Mouse (Mus musculus): Measurements from ENCODE around the gene Zfp462. TPM values are rescaled to one million over a fixed set of nuclear protein-coding genes. Genes with fewer than 3 reads are reported as not detected.
"Not testable (repeated sequence)": the region's sequence is repeated elsewhere in the genome, so short reads cannot be mapped to it uniquely, and the experiment has no call there.

Gene Zfp462
- total RNA-seq (2021): 10 to 100 TPM; 20.9 to 27.4 TPM
- long read RNA-seq, experiment 1, partial matches to known transcripts: 0 of 4 reads
- long read RNA-seq, experiment 1, other reads (novel, unspliced or antisense): 4 of 4 reads
- long read RNA-seq, experiment 2, partial matches to known transcripts: 0 of 3 reads
- long read RNA-seq, experiment 2, other reads (novel, unspliced or antisense): 3 of 3 reads

DNA sequence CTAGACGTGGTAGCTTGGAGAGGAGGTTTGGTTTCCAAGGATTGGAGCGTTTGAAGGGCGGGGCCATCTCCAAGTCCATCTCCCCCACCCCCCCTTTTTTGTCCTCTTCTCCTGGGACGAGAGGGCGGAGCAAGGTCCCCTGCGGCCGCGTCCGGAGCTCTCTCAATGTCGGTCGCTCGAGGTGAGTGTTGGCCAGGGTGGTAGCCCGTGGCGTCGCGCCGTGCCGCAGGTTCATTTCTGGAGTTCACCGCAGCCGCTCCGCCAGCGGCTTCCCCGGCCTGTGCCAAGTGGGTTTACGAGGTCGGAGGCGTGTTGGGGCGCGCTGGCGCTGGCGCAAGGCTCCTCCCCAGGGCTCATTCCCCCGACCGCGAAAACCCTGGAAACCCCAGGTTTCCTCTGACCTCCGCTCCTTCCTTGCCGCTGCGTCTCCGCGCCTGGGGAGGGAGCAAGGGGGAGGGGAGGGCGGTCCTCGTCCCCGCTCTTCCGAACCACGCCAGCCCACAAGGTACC, at the start of gene Zfp462:
Zfp462 (plus strand) TSS at position 128 of the 510 bp plus-strand sequence.
- TF ChIP-seq CTCF (IDR thresholded peaks at IDR 0.05): no peak
- peak within 1 kb of the TSS; percentile 89 for H3K27ac ChIP-seq
- intact Hi-C loops (cut with DNase I): loop anchor here (5.0 to 10.0 kb wide), 3 partner anchors 87 to 610 kb away; no protein-coding TSS in a partner anchor
- DNase-seq: peak; percentile 82
- H3K4me3 ChIP-seq: peak within 1 kb of the TSS; percentile 86

DNA sequence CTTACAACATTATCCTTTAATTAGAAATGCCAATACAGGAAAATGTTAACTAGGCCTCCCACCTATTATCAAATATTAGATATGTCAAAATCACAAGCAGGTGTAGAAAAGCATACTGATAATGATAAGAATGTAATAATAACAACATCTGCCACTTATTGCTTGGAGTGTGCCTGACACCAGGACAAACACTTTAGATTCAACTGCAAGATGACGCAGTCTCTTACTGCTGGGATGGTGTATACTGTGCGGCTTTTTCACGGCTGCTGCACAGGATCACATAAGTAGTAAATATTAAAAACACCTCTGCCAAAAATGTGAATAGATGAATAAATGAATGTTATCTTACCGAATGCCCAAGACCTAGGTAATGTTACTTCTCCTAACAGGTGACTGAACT, 48.8 kb upstream of the Zfp462 start:
- no peak for TF ChIP-seq CTCF (IDR thresholded peaks at IDR 0.05)
- no peak overlapping the region for H3K4me3 ChIP-seq
- intact Hi-C loops (cut with DNase I): no loop called here
- DNase-seq: no peak
- H3K27ac ChIP-seq: no peak overlapping the region

DNA sequence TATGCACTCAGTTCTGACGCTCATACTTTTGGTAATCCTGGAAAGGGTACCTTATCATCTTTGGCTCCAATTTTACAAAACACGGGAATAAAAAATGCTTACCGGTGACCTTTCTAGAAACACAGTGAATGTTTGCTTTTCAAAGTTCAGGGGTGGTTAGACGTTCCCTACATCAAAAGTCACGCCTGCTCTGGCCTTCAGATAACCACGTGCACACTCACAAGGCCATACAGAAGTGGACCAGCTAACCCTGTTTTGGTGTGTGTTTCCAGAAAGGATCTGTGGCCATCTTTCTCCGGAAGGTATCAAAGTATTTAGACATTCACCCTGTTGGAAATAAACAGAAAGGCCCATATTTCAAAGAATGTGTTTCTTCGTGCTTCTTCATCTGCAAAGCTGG, 40.2 kb upstream of the Zfp462 start:
- intact Hi-C loops (cut with DNase I): no loop called here
- Histone ChIP-seq H3K4me3 (no peak overlapping the region), H3K27ac (peak overlapping the region; percentile 61; the same call in 1 of the 2 replicates)
- TF ChIP-seq CTCF (IDR thresholded peaks at IDR 0.05): no peak
- no peak for DNase-seq

DNA sequence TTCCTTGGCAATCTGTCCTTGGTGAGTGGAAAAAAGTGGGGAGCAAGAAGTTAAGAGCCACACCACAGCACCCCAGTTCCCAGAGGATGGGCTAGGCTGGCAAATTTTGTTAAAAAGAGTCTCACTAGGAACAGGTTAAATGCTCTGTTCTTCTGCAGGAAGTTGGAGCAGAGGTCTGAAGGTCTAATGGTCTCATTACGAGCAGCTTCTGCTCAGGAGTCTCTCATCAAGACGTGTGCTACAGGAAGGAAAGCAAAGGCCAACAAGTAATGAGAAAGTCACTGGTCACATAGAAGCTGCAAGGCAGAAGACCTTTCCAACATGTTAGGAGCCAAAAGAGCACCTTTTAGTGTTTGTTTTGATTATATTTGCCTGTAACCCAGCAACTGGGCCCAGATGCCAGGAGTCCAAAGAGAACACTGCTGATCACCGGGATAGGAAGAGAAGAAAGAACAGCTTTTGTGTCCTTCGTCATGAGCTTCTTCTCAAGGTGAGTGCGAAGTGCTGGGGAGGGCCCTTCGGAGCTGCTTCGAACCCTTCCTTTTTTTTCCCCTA, 39.4 kb upstream of the Zfp462 start:
- intact Hi-C loops (cut with DNase I): no loop called here
- peak overlapping the region; percentile 17 for H3K4me3 ChIP-seq
- H3K27ac ChIP-seq: peak overlapping the region; percentile 61
- TF ChIP-seq CTCF (IDR thresholded peaks at IDR 0.05): no peak
- peak; percentile 26 for DNase-seq

DNA sequence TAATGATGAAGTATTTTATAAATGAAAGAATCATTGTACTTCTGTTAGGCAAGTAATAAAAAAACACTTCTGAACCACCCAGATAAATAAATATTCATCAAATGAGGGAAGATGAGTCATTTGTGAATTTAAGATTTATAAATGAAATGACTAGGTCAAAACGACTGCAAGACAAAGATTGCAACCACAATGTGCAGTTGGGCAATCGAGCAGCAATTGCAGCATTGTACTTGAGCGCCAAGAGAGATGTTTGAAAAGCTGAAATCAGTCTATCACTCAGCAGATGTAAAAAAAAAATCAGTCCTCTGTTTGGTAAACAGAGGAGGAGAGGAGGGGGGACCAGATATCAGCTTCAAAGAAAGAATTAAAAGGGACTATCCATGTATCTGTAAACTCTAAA, 34.5 kb upstream of the Zfp462 start:
- Histone ChIP-seq H3K27ac (no peak overlapping the region), H3K4me3 (no peak overlapping the region)
- intact Hi-C loops (cut with DNase I): no loop called here
- no peak for TF ChIP-seq CTCF (IDR thresholded peaks at IDR 0.05)
- no peak for DNase-seq

DNA sequence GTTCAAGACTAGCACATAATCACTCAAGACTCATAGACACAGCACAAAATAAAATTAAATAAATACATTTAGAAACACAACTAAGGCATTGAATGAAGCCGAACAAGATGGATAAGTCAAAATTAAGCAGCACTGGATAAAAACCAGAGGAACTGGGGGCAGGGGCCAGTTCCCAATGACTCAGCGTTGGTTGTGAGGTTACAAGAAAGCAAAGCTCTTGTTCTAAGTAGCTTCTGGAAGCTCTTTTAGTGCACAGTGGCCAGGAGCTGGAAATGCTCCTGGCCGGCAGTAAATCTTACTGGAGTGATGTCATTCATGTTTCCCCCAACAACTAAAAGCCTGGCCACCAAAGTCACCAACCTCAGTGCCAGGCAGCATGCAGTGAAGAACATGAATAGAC, 26.6 kb upstream of the Zfp462 start:
- intact Hi-C loops (cut with DNase I): no loop called here
- TF ChIP-seq CTCF (IDR thresholded peaks at IDR 0.05): no peak
- Histone ChIP-seq H3K4me3 (no peak overlapping the region), H3K27ac (no peak overlapping the region)
- peak; percentile 26 for DNase-seq

DNA sequence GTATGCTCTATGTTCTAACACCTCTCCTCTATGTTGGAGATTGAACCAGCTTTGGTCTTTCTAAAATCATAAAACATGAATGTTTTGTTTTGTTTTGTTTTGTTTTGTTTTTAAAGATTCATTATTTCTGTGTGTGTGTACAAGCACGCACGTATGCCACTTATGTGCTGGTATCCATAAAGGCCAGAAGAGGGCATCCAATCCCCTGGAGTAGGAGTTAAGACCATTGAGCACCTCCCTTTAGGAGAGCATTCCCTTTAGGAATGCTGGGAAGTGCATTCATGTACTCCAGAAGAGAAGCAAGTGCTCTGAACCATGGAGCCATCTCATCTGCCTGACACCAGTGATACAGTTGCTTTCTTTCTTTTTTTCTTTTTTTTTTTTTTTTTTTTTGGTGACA, 21.5 kb upstream of the Zfp462 start:
- peak; percentile 23 for TF ChIP-seq CTCF (IDR thresholded peaks at IDR 0.05)
- Histone ChIP-seq H3K27ac (no peak overlapping the region), H3K4me3 (no peak overlapping the region)
- no peak for DNase-seq
- intact Hi-C loops (cut with DNase I): no loop called here

DNA sequence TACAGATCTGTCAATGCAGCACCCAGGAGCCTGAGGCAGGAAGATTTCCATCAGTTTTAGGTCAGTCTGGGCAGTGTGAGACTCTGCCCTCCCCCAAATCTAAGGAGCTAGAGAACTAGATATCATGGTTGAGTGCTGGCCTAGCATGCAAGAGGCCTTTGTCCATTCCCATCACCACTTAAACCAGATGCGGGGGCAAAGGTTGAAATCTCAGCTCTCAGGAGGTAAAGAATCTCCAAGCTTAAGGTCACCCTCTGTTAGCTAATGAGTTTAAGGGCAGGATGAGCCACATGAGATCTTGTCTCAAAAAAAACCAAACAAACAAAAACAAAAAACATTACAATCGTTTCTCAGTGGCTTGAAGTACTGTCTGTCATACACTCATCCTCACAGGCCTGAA, 20.5 kb upstream of the Zfp462 start:
- no peak for TF ChIP-seq CTCF (IDR thresholded peaks at IDR 0.05)
- no peak for DNase-seq
- no peak overlapping the region for H3K4me3 ChIP-seq
- intact Hi-C loops (cut with DNase I): no loop called here
- H3K27ac ChIP-seq: no peak overlapping the region

DNA sequence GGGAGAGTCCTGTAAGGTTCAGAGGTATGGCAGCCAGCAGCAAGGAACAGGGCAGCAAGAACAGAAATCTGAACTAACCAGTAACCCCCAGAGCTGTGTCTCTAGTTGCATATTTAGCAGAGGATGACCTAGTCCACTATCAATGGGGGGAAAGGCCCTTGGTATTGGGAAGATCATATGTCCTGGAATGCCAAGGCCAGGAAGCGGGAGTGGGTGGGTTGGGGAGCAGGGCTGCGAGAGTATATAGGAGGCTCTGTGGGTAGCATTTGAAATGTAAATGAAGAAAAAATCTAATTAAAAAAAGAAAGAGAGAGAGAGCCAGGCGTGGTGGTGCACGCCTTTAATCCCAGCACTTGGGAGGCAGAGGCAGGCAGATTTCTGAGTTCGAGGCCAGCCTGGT, 18.4 kb upstream of the Zfp462 start:
- DNase-seq; H3K27ac ChIP-seq; H3K4me3 ChIP-seq; intact Hi-C loops (cut with DNase I): not testable (repeated sequence)

DNA sequence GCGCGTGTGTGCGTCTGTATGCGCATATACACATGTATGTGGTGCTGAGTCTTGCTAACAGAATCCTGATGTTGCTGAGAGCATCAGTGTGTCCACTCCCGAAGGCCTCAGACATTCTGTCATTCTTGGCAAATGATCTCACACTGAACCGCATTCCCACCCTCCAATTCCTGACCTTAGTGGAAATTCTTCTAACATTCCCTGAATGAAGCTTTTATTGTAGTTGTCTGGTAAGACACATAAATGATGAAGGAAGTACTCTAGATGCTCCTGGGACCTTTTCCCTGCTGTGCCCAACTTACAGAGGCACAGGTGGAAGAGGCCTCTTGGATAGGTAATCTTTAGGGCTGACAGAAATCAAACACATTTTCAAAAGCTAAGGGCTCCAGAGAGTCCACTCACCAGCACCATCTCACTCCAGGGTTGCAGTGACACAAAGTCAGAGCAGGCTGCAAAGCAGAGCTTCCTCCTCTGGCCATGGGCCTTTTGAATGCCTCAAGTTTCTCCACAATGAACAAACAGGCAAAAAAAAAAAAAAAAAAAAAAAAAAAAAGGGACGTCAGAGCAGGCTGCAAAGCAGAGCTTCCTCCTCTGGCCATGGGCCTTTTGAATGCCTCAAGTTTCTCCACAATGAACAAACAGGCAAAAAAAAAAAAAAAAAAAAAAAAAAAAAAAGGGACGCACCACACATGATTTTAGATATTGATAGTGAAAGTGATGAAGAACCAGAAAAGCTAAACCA, 17.4 kb upstream of the Zfp462 start:
- intact Hi-C loops (cut with DNase I); H3K4me3 ChIP-seq; H3K27ac ChIP-seq: not testable (repeated sequence)

DNA sequence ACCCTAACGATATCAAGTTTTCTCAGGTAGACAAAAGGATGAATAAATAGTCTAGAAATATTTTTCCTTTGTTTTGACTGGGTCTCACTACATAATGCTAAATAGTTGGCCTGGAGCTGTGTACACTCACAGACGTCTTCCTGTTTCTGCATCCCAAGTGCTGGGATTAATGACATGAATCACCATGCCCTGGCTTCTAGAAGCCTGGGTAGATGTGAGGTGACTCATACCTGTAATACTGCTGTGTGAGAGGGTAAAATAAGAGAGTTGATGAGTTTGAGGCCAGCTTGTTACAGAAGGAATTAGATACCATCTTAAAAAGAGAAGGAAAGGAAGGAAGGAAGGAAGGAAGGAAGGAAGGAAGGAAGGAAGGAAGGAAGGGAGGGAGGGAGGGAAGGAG, 15.2 kb upstream of the Zfp462 start:
- Histone ChIP-seq H3K27ac (no peak overlapping the region), H3K4me3 (no peak overlapping the region)
- TF ChIP-seq CTCF (IDR thresholded peaks at IDR 0.05): no peak
- intact Hi-C loops (cut with DNase I): no loop called here
- no peak for DNase-seq

More for the DNA sequence above, 17.4 kb upstream of the Zfp462 start:
- not testable (repeated sequence) for DNase-seq

DNA sequence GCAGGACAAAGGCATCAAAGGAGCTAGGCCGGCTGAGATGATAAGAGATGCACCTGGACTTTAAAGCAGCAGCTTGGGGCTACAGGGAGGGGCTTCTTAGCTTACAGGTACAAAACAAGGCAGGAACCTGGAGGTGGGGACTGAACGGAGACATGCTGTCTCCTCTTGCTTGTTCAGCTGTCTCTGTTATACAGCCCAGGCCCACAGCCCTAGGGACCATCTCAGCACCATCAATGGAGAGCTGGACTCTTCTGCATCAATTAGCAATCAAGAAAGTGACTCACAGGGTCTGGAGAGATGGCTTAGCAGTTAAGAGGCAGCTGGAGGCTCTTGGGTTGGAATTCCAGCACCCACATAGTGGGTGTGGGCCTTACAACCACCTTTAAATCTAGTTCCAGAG, 12.2 kb upstream of the Zfp462 start:
- no peak for DNase-seq
- intact Hi-C loops (cut with DNase I): no loop called here
- Histone ChIP-seq H3K4me3 (no peak overlapping the region), H3K27ac (no peak overlapping the region)
- TF ChIP-seq CTCF (IDR thresholded peaks at IDR 0.05): no peak

DNA sequence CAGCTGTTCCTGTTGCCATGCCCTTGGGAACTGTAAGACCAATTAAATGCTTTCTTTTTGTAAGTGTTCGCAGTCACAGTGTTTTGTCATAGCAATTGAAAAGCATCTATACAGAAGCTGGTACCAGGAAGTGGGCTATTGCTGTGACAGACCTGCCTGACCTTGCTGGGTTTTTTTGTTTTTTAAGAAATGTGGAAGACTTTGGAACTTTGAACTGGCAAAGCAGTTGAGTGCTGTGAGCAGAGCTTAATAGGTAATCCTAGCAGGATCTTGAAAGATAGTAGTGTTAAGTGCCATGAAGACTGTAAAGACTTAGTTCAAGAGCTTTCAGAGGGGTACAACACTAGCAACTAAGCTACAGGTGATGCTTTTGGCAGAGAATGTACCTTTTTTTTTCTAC, 7.7 kb upstream of the Zfp462 start:
- no peak for TF ChIP-seq CTCF (IDR thresholded peaks at IDR 0.05)
- no peak for DNase-seq
- H3K4me3 ChIP-seq: no peak overlapping the region
- intact Hi-C loops (cut with DNase I): no loop called here
- H3K27ac ChIP-seq: no peak overlapping the region

All from gastrocnemius, adult 2 months (tissue).